Mouse (Mus musculus): Measurements from ENCODE around the gene Oas1g.
"Not testable (repeated sequence)": the region's sequence is repeated elsewhere in the genome, so short reads cannot be mapped to it uniquely, and the experiment has no call there.

Oas1g gene

GRCm38 (mm10) chr5:120887413-120887812 is at the start of gene Oas1g:
Gene Oas1g, minus strand, starts transcription at chr5:120887613.
- DNase-seq (ENCODE audit: low read depth, low spot score), result peak; percentile 41

GRCm38 (mm10) chr5:120933966-120934365 is 46.6 kb upstream of the Oas1g start:
- peak; percentile 77 for DNase-seq (ENCODE audit: low read depth, low spot score)

GRCm38 (mm10) chr5:120927036-120927435 is 39.6 kb upstream of the Oas1g start:
- no peak for DNase-seq (ENCODE audit: low read depth, low spot score)

GRCm38 (mm10) chr5:120926311-120926710 is 38.9 kb upstream of the Oas1g start:
- not testable (repeated sequence) for DNase-seq (ENCODE audit: low read depth, low spot score)

DNA sequence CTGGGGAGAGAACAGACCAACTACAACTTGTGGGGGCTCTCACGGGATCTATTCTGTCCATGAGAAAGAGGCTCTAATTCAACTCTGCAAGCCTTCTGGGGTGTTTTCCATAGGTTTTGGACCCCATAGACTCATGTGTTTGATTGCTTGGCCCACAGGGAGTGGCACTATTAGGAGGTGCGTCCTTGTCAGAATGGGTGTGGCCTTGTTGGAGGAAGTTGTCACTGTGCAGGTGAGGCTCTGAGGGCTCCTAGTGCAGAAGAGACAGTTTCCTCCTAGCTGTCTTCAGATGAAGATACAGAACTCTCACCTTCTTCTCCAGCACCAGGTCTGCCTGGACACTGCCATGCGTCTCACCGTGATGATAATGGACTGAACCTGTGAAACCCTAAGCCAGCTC is 37.1 kb upstream of the Oas1g start:
- DNase-seq (ENCODE audit: low read depth, low spot score), result not testable (repeated sequence)

DNA sequence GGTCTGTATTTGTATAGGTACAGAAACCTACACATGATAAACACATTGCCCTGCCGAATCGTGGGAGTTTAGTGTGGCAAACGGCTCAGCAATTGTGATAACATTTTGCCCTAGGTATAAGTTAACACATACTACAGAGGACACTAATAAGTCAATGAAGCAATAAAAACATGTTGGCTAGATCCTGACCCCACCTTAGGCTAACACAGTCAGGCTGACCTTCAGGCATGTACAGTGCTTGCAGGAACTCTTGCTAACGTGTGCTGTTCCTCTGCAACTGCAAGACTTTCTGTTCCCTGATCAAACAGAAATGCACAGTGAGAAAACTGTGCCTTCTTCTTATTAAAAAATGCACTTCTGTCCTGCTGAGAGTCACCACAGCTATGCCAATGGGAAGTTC is 36.6 kb upstream of the Oas1g start:
- DNase-seq (ENCODE audit: low read depth, low spot score), result no peak

DNA sequence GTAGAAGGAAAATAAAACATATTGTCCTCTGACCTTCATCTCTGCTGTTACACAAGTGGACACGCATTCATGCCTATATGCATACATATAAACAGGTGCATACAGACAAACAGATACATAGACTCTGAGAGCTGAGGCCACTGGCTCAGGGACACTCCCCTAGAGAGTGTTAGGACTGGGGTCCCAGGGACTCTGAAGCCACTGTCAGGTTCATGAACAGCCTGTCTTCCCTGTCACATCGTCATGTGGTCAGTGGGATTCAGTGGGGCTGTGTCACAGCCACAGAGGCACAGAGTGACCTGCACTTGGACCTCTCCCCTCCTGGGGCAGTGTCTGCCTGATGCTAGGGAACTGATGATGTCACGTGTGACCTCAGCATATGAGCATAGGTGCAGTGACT is 32.9 kb upstream of the Oas1g start:
- no peak for DNase-seq (ENCODE audit: low read depth, low spot score)

- DNase-seq (ENCODE audit: low read depth, low spot score), result not testable (repeated sequence)
These were observed 31.9 kb upstream of the Oas1g start for GRCm38 (mm10) chr5:120919156-120919935.

GRCm38 (mm10) chr5:120914204-120914603 is 26.8 kb upstream of the Oas1g start, which contains the start of gene Oas1d:
Gene Oas1d, plus strand, starts transcription at chr5:120914536.
- peak; percentile 20 for DNase-seq (ENCODE audit: low read depth, low spot score)

DNA sequence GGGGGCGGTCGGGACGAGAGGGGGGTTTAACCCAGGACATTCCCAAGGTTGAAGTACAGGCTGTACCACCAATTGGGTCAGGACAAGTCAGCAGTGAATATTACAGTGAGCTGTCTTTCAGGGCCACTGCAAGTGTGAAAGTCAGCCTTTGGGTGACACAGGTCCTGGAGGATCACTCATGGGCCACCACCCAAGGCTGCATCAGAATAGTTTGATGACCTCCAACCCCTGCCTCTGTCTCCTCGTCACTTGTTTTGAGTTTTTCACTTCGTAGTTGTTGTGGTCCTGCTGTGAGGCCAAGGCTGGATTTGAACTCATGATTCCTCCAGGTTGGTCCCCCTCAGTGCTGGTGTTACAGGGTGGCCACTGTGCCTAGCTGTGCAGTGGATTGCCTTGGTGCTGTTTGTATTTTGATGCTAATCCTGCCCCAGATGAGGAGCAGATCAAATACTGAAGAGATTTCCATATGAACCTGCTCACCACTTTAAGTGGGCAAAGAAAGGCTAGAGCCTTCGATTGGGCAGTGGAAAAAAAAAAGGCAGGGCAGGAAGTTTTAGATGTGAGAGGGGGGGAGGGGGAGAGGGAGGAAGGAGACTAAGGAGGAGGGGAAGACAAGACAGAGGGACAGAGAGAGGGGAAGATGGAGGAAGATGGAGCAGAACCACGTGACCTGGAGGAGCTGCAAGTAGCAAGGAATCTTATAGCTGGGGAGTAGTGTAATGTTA is 20.9 kb upstream of the Oas1g start:
- DNase-seq (ENCODE audit: low read depth, low spot score), result peak; percentile 84

DNA sequence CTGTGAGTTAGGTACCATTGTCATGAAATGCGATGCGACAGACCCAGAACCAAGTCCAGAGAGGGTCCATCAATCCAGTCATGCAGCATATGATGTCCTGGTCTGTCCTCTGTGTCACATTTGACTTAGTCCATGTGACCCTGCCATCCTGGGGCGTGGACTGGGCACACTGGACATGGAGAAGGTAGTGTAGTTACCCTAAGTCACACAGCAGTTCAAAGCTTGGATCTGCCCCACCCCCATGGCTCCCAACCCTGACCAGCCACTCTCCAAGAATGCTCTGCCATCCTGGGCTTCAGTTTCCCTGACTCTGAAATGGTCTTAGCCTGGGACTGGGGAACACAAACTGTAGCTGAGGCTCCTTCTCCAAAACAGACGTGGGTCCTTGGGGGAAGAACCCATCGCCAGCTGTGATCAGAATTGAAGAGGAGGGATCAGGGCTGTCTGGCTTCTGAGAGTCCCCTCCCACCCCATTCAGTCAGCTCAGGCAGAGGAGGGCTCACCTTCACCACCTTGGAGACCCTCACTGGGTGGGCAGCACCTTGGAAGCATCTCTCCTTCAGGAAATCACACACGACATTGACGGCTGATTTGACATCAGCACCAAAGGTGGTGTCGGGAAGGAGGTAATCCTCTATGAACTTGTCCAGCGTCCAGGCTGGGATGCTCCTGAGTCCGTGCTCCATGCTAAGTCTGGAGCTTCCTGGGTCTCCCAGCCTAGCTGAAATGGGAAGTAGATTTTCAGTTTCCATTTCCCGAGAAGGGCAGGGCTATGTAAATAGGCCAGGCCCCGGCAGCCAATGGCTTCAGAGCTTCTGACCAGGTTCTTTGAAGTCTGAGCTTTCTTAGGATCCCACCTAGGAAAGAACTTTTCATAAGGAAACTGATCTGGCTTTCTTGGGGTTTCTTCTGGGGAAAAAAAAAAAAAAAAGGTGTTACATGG is 19.6 kb upstream of the Oas1g start, which contains the start of gene Oas1a:
Gene Oas1a (minus strand): TSS at position 731 of the 943 bp plus-strand sequence.
- peak; percentile 69 for DNase-seq (ENCODE audit: low read depth, low spot score)

GRCm38 (mm10) chr5:120902056-120902455 is 14.6 kb upstream of the Oas1g start:
- DNase-seq (ENCODE audit: low read depth, low spot score), result no peak

DNA sequence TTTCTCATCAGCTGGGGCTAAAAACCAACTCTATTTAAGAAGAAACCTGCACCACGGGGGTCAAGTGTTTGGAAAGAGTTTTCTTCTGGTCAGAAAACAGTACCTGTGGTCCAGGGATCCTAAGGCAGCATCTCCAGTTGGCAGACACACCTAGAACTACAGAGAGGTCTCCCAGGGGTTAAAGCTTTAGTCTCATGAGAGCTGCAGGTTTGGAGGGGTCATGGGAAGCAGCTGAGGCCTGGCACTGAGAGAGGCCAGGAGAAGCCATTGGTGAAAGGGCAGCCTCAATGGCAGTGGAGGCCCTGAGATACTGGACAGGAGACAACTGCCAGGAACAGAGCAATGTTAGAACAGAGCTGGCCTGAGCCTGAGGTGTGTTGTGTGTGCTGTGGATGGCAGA is 13.3 kb upstream of the Oas1g start:
- DNase-seq (ENCODE audit: low read depth, low spot score), result no peak

GRCm38 (mm10) chr5:120898726-120899125 is 11.3 kb upstream of the Oas1g start:
- no peak for DNase-seq (ENCODE audit: low read depth, low spot score)

DNA sequence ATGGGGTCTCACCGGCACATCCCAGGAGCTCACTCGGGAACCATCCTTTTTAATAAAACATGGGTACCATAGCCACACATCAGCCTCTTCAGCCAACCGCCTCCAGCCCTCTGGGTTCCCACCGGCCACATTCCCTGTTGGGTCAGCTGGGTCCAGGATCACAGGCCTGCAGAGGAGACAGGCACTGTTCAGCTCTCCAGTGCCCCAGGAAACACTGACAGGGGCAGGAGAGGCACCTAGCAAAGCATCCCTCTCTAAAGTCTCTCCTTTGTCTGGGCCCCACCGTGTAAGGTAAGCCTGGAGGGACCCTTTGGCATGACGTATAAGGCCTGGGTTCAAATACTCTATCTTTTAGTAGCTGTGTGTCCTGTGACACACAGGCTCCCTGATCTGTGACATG is 10.9 kb upstream of the Oas1g start:
- no peak for DNase-seq (ENCODE audit: low read depth, low spot score)

GRCm38 (mm10) chr5:120895231-120895900 is 8.0 kb upstream of the Oas1g start:
- peak; percentile 80 for DNase-seq (ENCODE audit: low read depth, low spot score)

GRCm38 (mm10) chr5:120894692-120895091 is 7.3 kb upstream of the Oas1g start:
- peak; percentile 85 for DNase-seq (ENCODE audit: low read depth, low spot score)

GRCm38 (mm10) chr5:120893866-120894265 is 6.5 kb upstream of the Oas1g start:
- not testable (repeated sequence) for DNase-seq (ENCODE audit: low read depth, low spot score)

GRCm38 (mm10) chr5:120892243-120892660 is 4.8 kb upstream of the Oas1g start:
- DNase-seq (ENCODE audit: low read depth, low spot score), result peak; percentile 32

DNA sequence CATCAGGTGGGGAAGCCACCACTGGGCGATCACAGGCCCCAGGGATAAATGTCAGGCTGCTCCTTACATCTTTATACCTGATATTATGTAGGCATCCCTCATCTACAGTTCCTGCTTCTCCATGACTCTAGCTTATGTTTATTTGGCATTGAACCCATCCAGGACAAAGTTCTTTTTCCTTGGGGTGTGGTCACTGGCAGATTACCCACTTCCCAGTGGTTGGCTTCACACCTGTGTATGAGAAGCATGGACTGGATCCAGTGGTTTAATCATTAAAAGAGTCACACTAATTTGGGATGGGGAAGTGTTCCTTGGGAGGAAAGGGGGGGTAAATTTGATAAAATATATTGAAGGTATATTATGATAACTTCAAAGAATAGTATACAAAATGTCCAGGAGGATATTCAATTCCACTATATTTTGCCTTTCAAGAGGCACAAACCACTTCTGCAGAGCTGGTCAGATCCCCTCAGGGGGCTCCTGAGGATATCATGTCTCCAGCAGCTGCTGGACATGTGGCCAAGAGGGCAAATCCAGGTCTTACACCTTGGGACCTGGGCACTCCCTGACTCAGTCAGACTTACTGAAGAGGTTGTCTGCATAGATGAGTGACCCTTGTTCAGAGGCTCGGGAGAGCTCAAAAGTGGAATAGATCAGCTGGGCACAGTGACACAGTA is 4.3 kb upstream of the Oas1g start:
- not testable (repeated sequence) for DNase-seq (ENCODE audit: low read depth, low spot score)
